Mouse (Mus musculus): Measurements from ENCODE around the gene Csnk2a1.

DNA sequence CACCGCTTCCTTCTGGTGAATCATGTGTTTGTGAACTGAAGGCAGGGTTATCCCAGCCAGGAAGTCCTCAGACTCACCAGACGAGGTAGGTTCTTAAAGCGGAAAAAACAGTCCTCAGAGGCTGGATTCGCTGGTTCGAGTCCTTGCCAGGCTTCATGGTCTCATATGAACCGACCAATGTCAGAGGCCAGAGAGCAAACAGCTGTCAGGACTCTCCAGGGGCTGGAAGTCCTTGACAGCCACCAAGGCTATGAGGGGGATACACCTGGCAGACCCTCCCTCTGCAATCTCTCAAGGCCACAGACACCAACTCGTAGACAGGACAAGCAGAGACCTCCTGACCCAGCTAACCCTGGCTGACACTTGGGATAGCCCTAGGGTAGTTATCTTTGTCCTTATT, 37.4 kb upstream of the Csnk2a1 start:
- no peak for TF ChIP-seq MAX (IDR thresholded peaks at IDR 0.05; ENCODE audit: low read length)
- no peak for TF ChIP-seq GATA1 (IDR thresholded peaks at IDR 0.05; ENCODE audit: low read depth, low read length)
- TF ChIP-seq CHD2 (IDR thresholded peaks at IDR 0.05; ENCODE audit: low read length) = no peak
- no peak for TF ChIP-seq EP300 (IDR thresholded peaks at IDR 0.05; ENCODE audit: low read depth in 1 of 2, low read length in 2 of 2)
- TF ChIP-seq CTCF (IDR thresholded peaks at IDR 0.05 in 2 of 3, conservative IDR thresholded peaks at IDR 0.05 in 1 of 3; ENCODE audit: control insufficient read depth in 1 of 3, insufficient read depth in 1 of 3, low read depth in 2 of 3, low read length in 3 of 3, poor library complexity in 1 of 3, severe bottlenecking in 1 of 3) = no peak
- TF ChIP-seq MAFK (IDR thresholded peaks at IDR 0.05; ENCODE audit: borderline replicate concordance, low read depth, low read length) = no peak
- no peak for TF ChIP-seq POLR2AphosphoS5 (IDR thresholded peaks at IDR 0.05; ENCODE audit: borderline replicate concordance, low read depth, low read length)
- no peak for TF ChIP-seq SMC3 (IDR thresholded peaks at IDR 0.05; ENCODE audit: low read depth, low read length)
- TF ChIP-seq MEF2A (IDR thresholded peaks at IDR 0.05; ENCODE audit: extremely low read depth, insufficient replicate concordance, low read depth, low read length, poor library complexity, severe bottlenecking) = no peak

Data from MEL (cell line).